Mouse (Mus musculus) stomach, postnatal 0 days (tissue): Measurements from ENCODE around the gene Wdr48. TPM values are rescaled to one million over a fixed set of nuclear protein-coding genes. Genes with fewer than 3 reads are reported as not detected.

ENCODE experiments used
- ATAC-seq: fragments of 200-750 bp; cut with Nextera tagmentation; 2 replicates; pipeline ENCODE4 v1.8.0; 2017; ENCODE audit not compliant: low FRiP score, low TSS enrichment
- DNase-seq: peaks from one replicate; pipeline ENCODE4 v3.0.0-alpha.2; 2016; ENCODE audit warnings: low spot score
- H3K27ac ChIP-seq: fragments of 300-500 bp; sonication (generic); replicated peaks from 2 replicates; pipeline ENCODE4 v1.5.1; 2014; ENCODE audit warnings: mild to moderate bottlenecking, control low read depth
- H3K27me3 ChIP-seq: fragments of 300-500 bp; sonication (generic); 2 replicates; pipeline ENCODE4 v1.6.1; 2014; ENCODE audit warnings: low read length; ENCODE audit not compliant: control insufficient read depth, insufficient read depth
- H3K36me3 ChIP-seq: fragments of 300-500 bp; sonication (generic); 2 replicates; pipeline ENCODE4 v1.6.1; 2014; ENCODE audit warnings: low read length, mixed read lengths; ENCODE audit not compliant: control insufficient read depth, insufficient read depth
- H3K4me1 ChIP-seq: fragments of 300-500 bp; sonication (generic); replicated peaks from 2 replicates; pipeline ENCODE4 v1.6.1; 2014; ENCODE audit warnings: antibody characterized with exemption; ENCODE audit not compliant: control insufficient read depth, insufficient read depth
- H3K4me2 ChIP-seq: fragments of 300-500 bp; sonication (generic); replicated peaks from 2 replicates; pipeline ENCODE4 v1.6.1; 2014; ENCODE audit warnings: low read depth, mild to moderate bottlenecking, control low read depth, moderate library complexity
- H3K4me3 ChIP-seq: fragments of 300-500 bp; sonication (generic); 2 replicates; pipeline ENCODE4 v1.5.1; 2014; ENCODE audit warnings: low read depth, low read length, control low read depth
- H3K9ac ChIP-seq: fragments of 300-500 bp; sonication (generic); 2 replicates; pipeline ENCODE4 v1.6.1; 2014; ENCODE audit warnings: mild to moderate bottlenecking, low read length, control low read depth, mixed read lengths
- H3K9me3 ChIP-seq: fragments of 300-500 bp; sonication (generic); 2 replicates; pipeline ENCODE4 v1.6.1; 2016; ENCODE audit warnings: low read length; ENCODE audit not compliant: control insufficient read depth
- CTCF ChIP-seq: IDR thresholded peaks from 2 replicates; pipeline ENCODE4 v1.5.1; 2016; ENCODE audit warnings: antibody characterized with exemption, low read depth, mild to moderate bottlenecking, moderate library complexity
- EP300 ChIP-seq: optimal IDR thresholded peaks from 2 replicates; pipeline ENCODE3; 2016; ENCODE audit warnings: antibody characterized with exemption
- WGBS: fragments of 180-500 bp; shearing (Covaris S2); extraction: QIAGEN DNeasy Blood & Tissue Kit; methylation state at CpG from one replicate; pipeline ENCODE4 v1.1.7; 2014; 5-methylcytosine and 5-hydroxymethylcytosine counted together
- polyA plus RNA-seq: library from polyadenylated mRNA; unstranded; fragments of >200 nt; fragmentation: Nextera tagmentation; extraction: Ambion mirVana; gene quantifications from 2 replicates; pipeline ENCODE4 v1.2.1, GENCODE M21; 2015

The Wdr48 gene
- 16.2 and 17.2 TPM in 2 replicates for polyA plus RNA-seq

- DNase-seq, result peak; percentile 96
- TF ChIP-seq EP300 (no peak), CTCF (peak; percentile 28; the same call in 1 of the 2 replicates)
- WGBS, result 3% methylated on average over 34 of the region's 34 CpGs
These were observed at the start of gene Wdr48 for GRCm38 (mm10) chr9:119894339-119895009. Wdr48 (plus strand) TSS chr9:119894878.

GRCm38 (mm10) chr9:119847187-119847586 lies 47.5 kb upstream of the Wdr48 start:
- no peak for TF ChIP-seq EP300
- TF ChIP-seq CTCF, result no peak
- ATAC-seq (no peak), DNase-seq (no peak)
- H3K4me2 ChIP-seq, result no peak overlapping the region
- WGBS, result 79% methylated on average over 6 of the region's 6 CpGs
- no peaks in the 10 kb centered on the region for H3K27me3 ChIP-seq
- H3K4me1 ChIP-seq, result no peaks in the 10 kb centered on the region
- no peak overlapping the region for H3K4me3 ChIP-seq
- H3K36me3 ChIP-seq, result no peaks in the 10 kb centered on the region
- no peak overlapping the region for H3K9ac ChIP-seq
- H3K9me3 ChIP-seq, result no peaks in the 10 kb centered on the region
- no peak overlapping the region for H3K27ac ChIP-seq

More at GRCm38 (mm10) chr9:119894339-119895009, at the start of gene Wdr48:
- peak within 1 kb of the TSS; percentile 86 for H3K27ac ChIP-seq
- peak within 1 kb of the TSS; percentile 86 for H3K9ac ChIP-seq
- peak within 1 kb of the TSS; percentile 94 for H3K4me3 ChIP-seq
- H3K9me3 ChIP-seq, result no peaks in the 10 kb centered on the region
- H3K4me1 ChIP-seq, result peaks cover 4% of the 10 kb centered on the region; the same call in 1 of the 2 replicates
- peak; percentile 99 for ATAC-seq
- H3K36me3 ChIP-seq, result no peaks in the 10 kb centered on the region
- H3K4me2 ChIP-seq, result peak within 1 kb of the TSS; percentile 83
- H3K27me3 ChIP-seq, result no peaks in the 10 kb centered on the region

GRCm38 (mm10) chr9:119848671-119849070 lies 46.0 kb upstream of the Wdr48 start:
- DNase-seq (no peak), ATAC-seq (no peak)
- no peak overlapping the region for H3K27ac ChIP-seq
- H3K4me1 ChIP-seq, result no peaks in the 10 kb centered on the region
- H3K36me3 ChIP-seq, result no peaks in the 10 kb centered on the region
- no peak overlapping the region for H3K4me2 ChIP-seq
- no peak overlapping the region for H3K9ac ChIP-seq
- no peak for TF ChIP-seq EP300
- TF ChIP-seq CTCF, result no peak
- H3K27me3 ChIP-seq, result no peaks in the 10 kb centered on the region
- no peaks in the 10 kb centered on the region for H3K9me3 ChIP-seq
- no peak overlapping the region for H3K4me3 ChIP-seq
- 46% methylated on average over 7 of the region's 7 CpGs for WGBS

GRCm38 (mm10) chr9:119849214-119849613 lies 45.5 kb upstream of the Wdr48 start:
- H3K36me3 ChIP-seq, result no peaks in the 10 kb centered on the region
- no peak overlapping the region for H3K4me3 ChIP-seq
- TF ChIP-seq EP300 (no peak), CTCF (no peak)
- WGBS, result 23% methylated on average over 8 of the region's 8 CpGs
- no peak overlapping the region for H3K9ac ChIP-seq
- no peaks in the 10 kb centered on the region for H3K4me1 ChIP-seq
- DNase-seq (no peak), ATAC-seq (no peak)
- H3K4me2 ChIP-seq, result no peak overlapping the region
- no peaks in the 10 kb centered on the region for H3K27me3 ChIP-seq
- H3K27ac ChIP-seq, result no peak overlapping the region
- H3K9me3 ChIP-seq, result no peaks in the 10 kb centered on the region

GRCm38 (mm10) chr9:119852347-119853030 lies 42.2 kb upstream of the Wdr48 start:
- ATAC-seq (no peak), DNase-seq (no peak)
- H3K4me3 ChIP-seq, result no peak overlapping the region
- H3K27me3 ChIP-seq, result no peaks in the 10 kb centered on the region
- no peaks in the 10 kb centered on the region for H3K9me3 ChIP-seq
- H3K9ac ChIP-seq, result no peak overlapping the region
- WGBS, result 71% methylated on average over 10 of the region's 10 CpGs
- TF ChIP-seq EP300, result no peak
- peak; percentile 28 for TF ChIP-seq CTCF
- no peaks in the 10 kb centered on the region for H3K4me1 ChIP-seq
- H3K27ac ChIP-seq, result no peak overlapping the region
- H3K36me3 ChIP-seq, result no peaks in the 10 kb centered on the region
- no peak overlapping the region for H3K4me2 ChIP-seq
